Mouse (Mus musculus): ENCODE results near the gene Tnr. TPM values are rescaled to one million over a fixed set of nuclear protein-coding genes. Genes with fewer than 3 reads are reported as not detected.

Gene Tnr
- total RNA-seq (2021) (under 1 TPM; 0.03 to 0.23 TPM), polyA plus RNA-seq (2012; rRNA removed) (0.06 TPM in 2 replicates)
- long read RNA-seq = 0 reads

DNA sequence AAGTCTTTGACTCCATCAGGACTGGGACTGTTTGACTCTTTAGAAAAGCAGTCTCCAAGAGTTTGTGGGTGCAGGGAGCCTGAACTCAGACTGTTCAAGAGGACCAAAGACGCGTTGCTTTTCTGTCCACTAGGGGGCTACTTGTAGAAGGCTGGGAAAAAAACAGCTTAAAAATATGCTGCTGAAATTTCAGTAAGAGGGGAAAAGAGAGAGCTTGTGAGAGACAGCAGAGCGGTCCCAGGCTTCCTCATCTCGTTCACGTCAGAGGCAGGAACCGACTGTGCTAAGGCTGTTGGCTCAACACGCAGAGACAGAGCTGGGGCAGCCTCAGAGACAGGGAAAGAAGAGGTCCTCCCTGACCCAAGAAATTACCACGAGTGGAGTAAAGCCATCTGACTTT lies at the start of gene Tnr:
Gene Tnr (plus strand): TSS at position 192 of the 400 bp plus-strand sequence.
- no peak within 1 kb of the TSS for H3K27ac ChIP-seq
- no peaks in the 10 kb centered on the region for H3K36me3 ChIP-seq (ENCODE audit: control insufficient read depth, insufficient read depth, low read length)
- DNase-seq = peak in 1 of 2 experiments; percentile 3
- H3K4me1 ChIP-seq (ENCODE audit: control insufficient read depth, insufficient read depth, low read length) = no peaks in the 10 kb centered on the region
- no peak within 1 kb of the TSS for H3K4me3 ChIP-seq
- TF ChIP-seq CTCF (IDR thresholded peaks at IDR 0.05) = peak; percentile 70
- no peak for TF ChIP-seq EP300 (IDR thresholded peaks at IDR 0.05; ENCODE audit: insufficient read depth, low read depth, low read length)
- no peaks in the 10 kb centered on the region for H3K79me2 ChIP-seq (replicated peaks; ENCODE audit: control insufficient read depth, insufficient read depth, low read length)
- H3K9ac ChIP-seq (ENCODE audit: low read depth, low read length) = no peak within 1 kb of the TSS
- no peaks in the 10 kb centered on the region for H3K27me3 ChIP-seq (ENCODE audit: control insufficient read depth, insufficient read depth, low read length)
- WGBS = 4% methylated on average over 8 of the region's 8 CpGs
- intact Hi-C loops (cut with DNase I) = loop anchor here (5.0 to 10.0 kb wide), 2 partner anchors 131 to 561 kb away; no protein-coding TSS in a partner anchor

- no peaks in the 10 kb centered on the region for H3K36me3 ChIP-seq (ENCODE audit: control insufficient read depth, insufficient read depth, low read length)
- WGBS = 47% methylated on average over 4 of the region's 4 CpGs
- no peaks in the 10 kb centered on the region for H3K79me2 ChIP-seq (replicated peaks; ENCODE audit: control insufficient read depth, insufficient read depth, low read length)
- intact Hi-C loops (cut with DNase I) = no loop called here
- H3K4me3 ChIP-seq = no peak overlapping the region
- no peak overlapping the region for H3K9ac ChIP-seq (ENCODE audit: low read depth, low read length)
- peak in 1 of 2 experiments; percentile 10 for DNase-seq
- no peaks in the 10 kb centered on the region for H3K4me1 ChIP-seq (ENCODE audit: control insufficient read depth, insufficient read depth, low read length)
- no peak overlapping the region for H3K27ac ChIP-seq
- no peaks in the 10 kb centered on the region for H3K27me3 ChIP-seq (ENCODE audit: control insufficient read depth, insufficient read depth, low read length)
- TF ChIP-seq POLR2A (IDR thresholded peaks at IDR 0.05; ENCODE audit: insufficient read depth, low read depth, low read length) (no peak), EP300 (IDR thresholded peaks at IDR 0.05; ENCODE audit: insufficient read depth, low read depth, low read length) (no peak), CTCF (IDR thresholded peaks at IDR 0.05) (no peak)
Measured at GRCm38 (mm10) chr1:159489853-159490435, 33.6 kb upstream of the Tnr start.

- intact Hi-C loops (cut with DNase I) = no loop called here
- Histone ChIP-seq H3K79me2 (replicated peaks; ENCODE audit: control insufficient read depth, insufficient read depth, low read length) (no peaks in the 10 kb centered on the region), H3K4me3 (no peak overlapping the region), H3K27ac (no peak overlapping the region), H3K9ac (ENCODE audit: low read depth, low read length) (no peak overlapping the region), H3K27me3 (ENCODE audit: control insufficient read depth, insufficient read depth, low read length) (no peaks in the 10 kb centered on the region), H3K36me3 (ENCODE audit: control insufficient read depth, insufficient read depth, low read length) (no peaks in the 10 kb centered on the region), H3K4me1 (ENCODE audit: control insufficient read depth, insufficient read depth, low read length) (no peaks in the 10 kb centered on the region)
- DNase-seq = no peak
- TF ChIP-seq EP300 (IDR thresholded peaks at IDR 0.05; ENCODE audit: insufficient read depth, low read depth, low read length) (no peak), POLR2A (IDR thresholded peaks at IDR 0.05; ENCODE audit: insufficient read depth, low read depth, low read length) (no peak), CTCF (IDR thresholded peaks at IDR 0.05) (no peak)
- WGBS = 57% methylated on average over 4 of the region's 4 CpGs
Measured at GRCm38 (mm10) chr1:159492536-159492935, 31.0 kb upstream of the Tnr start.

- no peak overlapping the region for H3K9ac ChIP-seq (ENCODE audit: low read depth, low read length)
- DNase-seq = peak in 1 of 2 experiments; percentile 25
- intact Hi-C loops (cut with DNase I) = no loop called here
- H3K4me1 ChIP-seq (ENCODE audit: control insufficient read depth, insufficient read depth, low read length) = no peaks in the 10 kb centered on the region
- no peaks in the 10 kb centered on the region for H3K36me3 ChIP-seq (ENCODE audit: control insufficient read depth, insufficient read depth, low read length)
- no peaks in the 10 kb centered on the region for H3K27me3 ChIP-seq (ENCODE audit: control insufficient read depth, insufficient read depth, low read length)
- WGBS = 36% methylated on average over 5 of the region's 5 CpGs
- no peak overlapping the region for H3K27ac ChIP-seq
- no peak overlapping the region for H3K4me3 ChIP-seq
- no peaks in the 10 kb centered on the region for H3K79me2 ChIP-seq (replicated peaks; ENCODE audit: control insufficient read depth, insufficient read depth, low read length)
- TF ChIP-seq CTCF (IDR thresholded peaks at IDR 0.05) = no peak
- TF ChIP-seq POLR2A (IDR thresholded peaks at IDR 0.05; ENCODE audit: insufficient read depth, low read depth, low read length) = no peak
- no peak for TF ChIP-seq EP300 (IDR thresholded peaks at IDR 0.05; ENCODE audit: insufficient read depth, low read depth, low read length)
Measured at GRCm38 (mm10) chr1:159493720-159494499, 29.7 kb upstream of the Tnr start.

DNA sequence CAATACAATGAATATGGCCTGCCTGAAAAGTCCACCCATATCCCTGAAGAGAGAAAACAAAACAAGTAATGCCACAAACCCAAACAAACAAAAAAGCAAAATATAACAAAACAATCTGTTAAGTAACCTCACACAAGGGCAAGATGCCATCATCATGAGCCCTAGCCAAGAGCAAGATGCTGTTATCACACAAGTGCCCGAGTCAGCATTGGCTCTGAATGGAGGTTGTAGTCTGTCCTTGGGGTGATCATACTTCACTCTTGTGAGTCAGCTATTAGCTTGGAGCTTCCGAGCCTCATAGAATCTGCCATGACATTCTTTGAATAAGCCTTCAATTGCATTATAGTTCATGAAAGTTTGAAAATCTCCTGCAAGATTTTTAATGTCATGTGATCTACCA lies 25.3 kb upstream of the Tnr start:
- Histone ChIP-seq H3K27ac (no peak overlapping the region), H3K9ac (ENCODE audit: low read depth, low read length) (no peak overlapping the region), H3K4me1 (ENCODE audit: control insufficient read depth, insufficient read depth, low read length) (no peaks in the 10 kb centered on the region), H3K36me3 (ENCODE audit: control insufficient read depth, insufficient read depth, low read length) (no peaks in the 10 kb centered on the region), H3K4me3 (no peak overlapping the region), H3K27me3 (ENCODE audit: control insufficient read depth, insufficient read depth, low read length) (no peaks in the 10 kb centered on the region), H3K79me2 (replicated peaks; ENCODE audit: control insufficient read depth, insufficient read depth, low read length) (no peaks in the 10 kb centered on the region)
- intact Hi-C loops (cut with DNase I) = no loop called here
- no peak for TF ChIP-seq CTCF (IDR thresholded peaks at IDR 0.05)
- TF ChIP-seq POLR2A (IDR thresholded peaks at IDR 0.05; ENCODE audit: insufficient read depth, low read depth, low read length) = no peak
- no peak for TF ChIP-seq EP300 (IDR thresholded peaks at IDR 0.05; ENCODE audit: insufficient read depth, low read depth, low read length)
- DNase-seq = no peak
- whole genome bisulfite sequencing = 63% methylated on average over 2 of the region's 2 CpGs
